Mouse (Mus musculus): Measurements from ENCODE around the gene Map2k4. TPM values are rescaled to one million over a fixed set of nuclear protein-coding genes. Genes with fewer than 3 reads are reported as not detected.

Gene Map2k4
- polyA plus RNA-seq, 1 experiment from 2014 or later: 75.0 TPM

GRCm38 (mm10) chr11:65760912-65761311 lies 27.2 kb downstream of the Map2k4 start:
- DNase-seq (ENCODE audit: low spot score) (no peak), ATAC-seq (replicated peaks; ENCODE audit: low FRiP score) (no peak)
- Histone ChIP-seq H3K4me2 (ENCODE audit: low read depth, low read length, severe bottlenecking) (no peak overlapping the region), H3K4me1 (replicated peaks; ENCODE audit: control insufficient read depth, insufficient read depth, low read length) (no peaks in the 10 kb centered on the region), H3K9me3 (ENCODE audit: control insufficient read depth, low read length) (no peaks in the 10 kb centered on the region), H3K9ac (ENCODE audit: low read length) (no peak overlapping the region), H3K4me3 (ENCODE audit: low read depth, low read length) (no peak overlapping the region), H3K36me3 (ENCODE audit: control insufficient read depth, insufficient read depth, low read length) (no peaks in the 10 kb centered on the region), H3K27me3 (ENCODE audit: control insufficient read depth, insufficient read depth, low read length) (no peaks in the 10 kb centered on the region), H3K27ac (ENCODE audit: low read depth, low read length) (no peak overlapping the region)
- WGBS: 97% methylated on average over 2 of the region's 2 CpGs

GRCm38 (mm10) chr11:65759350-65759749 lies 28.7 kb downstream of the Map2k4 start:
- ATAC-seq (replicated peaks; ENCODE audit: low FRiP score) (no peak), DNase-seq (ENCODE audit: low spot score) (no peak)
- no peak overlapping the region for H3K27ac ChIP-seq (ENCODE audit: low read depth, low read length)
- no peaks in the 10 kb centered on the region for H3K36me3 ChIP-seq (ENCODE audit: control insufficient read depth, insufficient read depth, low read length)
- WGBS: 95% methylated on average over 1 of the region's 1 CpGs
- no peaks in the 10 kb centered on the region for H3K9me3 ChIP-seq (ENCODE audit: control insufficient read depth, low read length)
- H3K4me2 ChIP-seq (ENCODE audit: low read depth, low read length, severe bottlenecking): no peak overlapping the region
- H3K4me3 ChIP-seq (ENCODE audit: low read depth, low read length): no peak overlapping the region
- no peak overlapping the region for H3K9ac ChIP-seq (ENCODE audit: low read length)
- H3K27me3 ChIP-seq (ENCODE audit: control insufficient read depth, insufficient read depth, low read length): no peaks in the 10 kb centered on the region
- H3K4me1 ChIP-seq (replicated peaks; ENCODE audit: control insufficient read depth, insufficient read depth, low read length): no peaks in the 10 kb centered on the region

GRCm38 (mm10) chr11:65754161-65754560 lies 33.9 kb downstream of the Map2k4 start:
- Histone ChIP-seq H3K4me3 (ENCODE audit: low read depth, low read length) (no peak overlapping the region), H3K9ac (ENCODE audit: low read length) (no peak overlapping the region), H3K9me3 (ENCODE audit: control insufficient read depth, low read length) (no peaks in the 10 kb centered on the region), H3K27me3 (ENCODE audit: control insufficient read depth, insufficient read depth, low read length) (no peaks in the 10 kb centered on the region), H3K36me3 (ENCODE audit: control insufficient read depth, insufficient read depth, low read length) (no peaks in the 10 kb centered on the region), H3K4me2 (ENCODE audit: low read depth, low read length, severe bottlenecking) (no peak overlapping the region), H3K27ac (ENCODE audit: low read depth, low read length) (no peak overlapping the region), H3K4me1 (replicated peaks; ENCODE audit: control insufficient read depth, insufficient read depth, low read length) (no peaks in the 10 kb centered on the region)
- ATAC-seq (replicated peaks; ENCODE audit: low FRiP score) (no peak), DNase-seq (ENCODE audit: low spot score) (no peak)
- WGBS: 92% methylated on average over 4 of the region's 4 CpGs

GRCm38 (mm10) chr11:65753593-65753992 lies 34.5 kb downstream of the Map2k4 start:
- Histone ChIP-seq H3K27ac (ENCODE audit: low read depth, low read length) (no peak overlapping the region), H3K27me3 (ENCODE audit: control insufficient read depth, insufficient read depth, low read length) (no peaks in the 10 kb centered on the region), H3K4me2 (ENCODE audit: low read depth, low read length, severe bottlenecking) (no peak overlapping the region), H3K4me3 (ENCODE audit: low read depth, low read length) (no peak overlapping the region), H3K36me3 (ENCODE audit: control insufficient read depth, insufficient read depth, low read length) (no peaks in the 10 kb centered on the region), H3K9ac (ENCODE audit: low read length) (no peak overlapping the region), H3K4me1 (replicated peaks; ENCODE audit: control insufficient read depth, insufficient read depth, low read length) (no peaks in the 10 kb centered on the region), H3K9me3 (ENCODE audit: control insufficient read depth, low read length) (no peaks in the 10 kb centered on the region)
- ATAC-seq (replicated peaks; ENCODE audit: low FRiP score) (no peak), DNase-seq (ENCODE audit: low spot score) (no peak)
- 94% methylated on average over 2 of the region's 2 CpGs for WGBS

GRCm38 (mm10) chr11:65750546-65750945 lies 37.6 kb downstream of the Map2k4 start:
- no peak overlapping the region for H3K4me3 ChIP-seq (ENCODE audit: low read depth, low read length)
- no peak overlapping the region for H3K4me2 ChIP-seq (ENCODE audit: low read depth, low read length, severe bottlenecking)
- H3K36me3 ChIP-seq (ENCODE audit: control insufficient read depth, insufficient read depth, low read length): no peaks in the 10 kb centered on the region
- H3K27ac ChIP-seq (ENCODE audit: low read depth, low read length): no peak overlapping the region
- WGBS: 94% methylated on average over 3 of the region's 3 CpGs
- H3K9me3 ChIP-seq (ENCODE audit: control insufficient read depth, low read length): no peaks in the 10 kb centered on the region
- no peak for DNase-seq (ENCODE audit: low spot score)
- no peaks in the 10 kb centered on the region for H3K27me3 ChIP-seq (ENCODE audit: control insufficient read depth, insufficient read depth, low read length)
- H3K9ac ChIP-seq (ENCODE audit: low read length): no peak overlapping the region
- ATAC-seq (replicated peaks; ENCODE audit: low FRiP score): no peak
- 0 out of 2 replicates have a peak, but pooled peaks cover 2% of the 10 kb centered on the region for H3K4me1 ChIP-seq (replicated peaks; ENCODE audit: control insufficient read depth, insufficient read depth, low read length)

- Histone ChIP-seq H3K4me2 (ENCODE audit: low read depth, low read length, severe bottlenecking) (no peak overlapping the region), H3K4me3 (ENCODE audit: low read depth, low read length) (no peak overlapping the region), H3K9me3 (ENCODE audit: control insufficient read depth, low read length) (no peaks in the 10 kb centered on the region), H3K9ac (ENCODE audit: low read length) (no peak overlapping the region), H3K36me3 (ENCODE audit: control insufficient read depth, insufficient read depth, low read length) (no peaks in the 10 kb centered on the region), H3K27me3 (ENCODE audit: control insufficient read depth, insufficient read depth, low read length) (no peaks in the 10 kb centered on the region), H3K27ac (ENCODE audit: low read depth, low read length) (no peak overlapping the region), H3K4me1 (replicated peaks; ENCODE audit: control insufficient read depth, insufficient read depth, low read length) (0 out of 2 replicates have a peak, but pooled peaks cover 2% of the 10 kb centered on the region)
- DNase-seq (ENCODE audit: low spot score) (no peak), ATAC-seq (replicated peaks; ENCODE audit: low FRiP score) (no peak)
Measured at GRCm38 (mm10) chr11:65747433-65747832, 40.7 kb downstream of the Map2k4 start.

GRCm38 (mm10) chr11:65745707-65746333 lies 42.3 kb downstream of the Map2k4 start:
- DNase-seq (ENCODE audit: low spot score) (no peak), ATAC-seq (replicated peaks; ENCODE audit: low FRiP score) (no peak)
- Histone ChIP-seq H3K4me1 (replicated peaks; ENCODE audit: control insufficient read depth, insufficient read depth, low read length) (0 out of 2 replicates have a peak, but pooled peaks cover 2% of the 10 kb centered on the region), H3K9ac (ENCODE audit: low read length) (no peak overlapping the region), H3K4me2 (ENCODE audit: low read depth, low read length, severe bottlenecking) (no peak overlapping the region), H3K27ac (ENCODE audit: low read depth, low read length) (no peak overlapping the region), H3K27me3 (ENCODE audit: control insufficient read depth, insufficient read depth, low read length) (no peaks in the 10 kb centered on the region), H3K9me3 (ENCODE audit: control insufficient read depth, low read length) (no peaks in the 10 kb centered on the region), H3K4me3 (ENCODE audit: low read depth, low read length) (no peak overlapping the region), H3K36me3 (ENCODE audit: control insufficient read depth, insufficient read depth, low read length) (no peaks in the 10 kb centered on the region)
- 87% methylated on average over 8 of the region's 8 CpGs for WGBS

GRCm38 (mm10) chr11:65743866-65744265 lies 44.2 kb downstream of the Map2k4 start:
- no peak for ATAC-seq (replicated peaks; ENCODE audit: low FRiP score)
- H3K27me3 ChIP-seq (ENCODE audit: control insufficient read depth, insufficient read depth, low read length): no peaks in the 10 kb centered on the region
- H3K4me2 ChIP-seq (ENCODE audit: low read depth, low read length, severe bottlenecking): no peak overlapping the region
- 0 out of 2 replicates have a peak, but pooled peaks cover 2% of the 10 kb centered on the region for H3K4me1 ChIP-seq (replicated peaks; ENCODE audit: control insufficient read depth, insufficient read depth, low read length)
- H3K9ac ChIP-seq (ENCODE audit: low read length): no peak overlapping the region
- H3K36me3 ChIP-seq (ENCODE audit: control insufficient read depth, insufficient read depth, low read length): no peaks in the 10 kb centered on the region
- no peaks in the 10 kb centered on the region for H3K9me3 ChIP-seq (ENCODE audit: control insufficient read depth, low read length)
- WGBS: 83% methylated on average over 3 of the region's 3 CpGs
- no peak overlapping the region for H3K4me3 ChIP-seq (ENCODE audit: low read depth, low read length)
- DNase-seq (ENCODE audit: low spot score): no peak
- H3K27ac ChIP-seq (ENCODE audit: low read depth, low read length): no peak overlapping the region

- H3K27ac ChIP-seq (ENCODE audit: low read depth, low read length): no peak overlapping the region
- H3K9ac ChIP-seq (ENCODE audit: low read length): no peak overlapping the region
- H3K4me3 ChIP-seq (ENCODE audit: low read depth, low read length): no peak overlapping the region
- H3K36me3 ChIP-seq (ENCODE audit: control insufficient read depth, insufficient read depth, low read length): no peaks in the 10 kb centered on the region
- DNase-seq (ENCODE audit: low spot score) (no peak), ATAC-seq (replicated peaks; ENCODE audit: low FRiP score) (no peak)
- 90% methylated on average over 5 of the region's 5 CpGs for WGBS
- no peaks in the 10 kb centered on the region for H3K4me1 ChIP-seq (replicated peaks; ENCODE audit: control insufficient read depth, insufficient read depth, low read length)
- no peak overlapping the region for H3K4me2 ChIP-seq (ENCODE audit: low read depth, low read length, severe bottlenecking)
- H3K27me3 ChIP-seq (ENCODE audit: control insufficient read depth, insufficient read depth, low read length): no peaks in the 10 kb centered on the region
- H3K9me3 ChIP-seq (ENCODE audit: control insufficient read depth, low read length): no peaks in the 10 kb centered on the region
Measured at GRCm38 (mm10) chr11:65740811-65741210, 47.3 kb downstream of the Map2k4 start.

All from forebrain, embryonic 11.5 days (tissue).